Mouse (Mus musculus): ENCODE results near the gene Lonp2.
A peak's percentile ranks its signal among the peaks of the same experiment; 100 is the strongest.

Gene Lonp2

DNA sequence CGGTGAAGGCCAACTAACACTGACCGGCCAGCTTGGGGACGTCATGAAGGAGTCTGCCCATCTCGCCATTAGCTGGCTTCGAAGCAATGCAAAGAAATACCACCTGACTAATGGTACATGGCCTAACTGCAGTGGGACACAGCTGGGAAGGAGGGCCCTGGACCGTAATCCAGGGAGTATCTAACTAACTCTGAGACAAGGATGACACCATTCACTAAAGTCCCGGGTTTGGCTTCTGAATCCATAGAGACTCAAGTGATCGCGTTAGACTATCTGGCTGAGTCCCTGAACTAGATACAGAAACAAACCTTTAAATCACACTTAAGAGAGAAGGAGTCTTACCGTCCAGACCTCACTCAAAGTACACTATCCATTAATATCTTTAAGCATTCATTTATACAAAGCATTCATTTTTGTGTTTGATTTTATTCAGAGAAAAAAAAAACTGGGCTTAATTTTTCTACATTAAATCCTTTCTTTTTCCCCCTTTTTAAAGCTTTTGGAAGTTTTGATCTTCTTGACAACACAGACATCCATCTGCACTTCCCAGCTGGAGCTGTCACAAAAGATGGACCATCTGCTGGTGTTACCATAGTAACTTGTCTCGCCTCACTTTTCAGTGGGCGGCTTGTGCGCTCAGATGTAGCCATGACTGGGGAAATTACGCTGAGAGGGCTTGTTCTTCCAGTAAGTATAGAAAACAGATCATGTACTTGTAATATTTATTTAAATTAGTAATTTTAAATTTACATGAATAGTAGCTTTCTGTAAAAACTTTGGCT, 89.8 kb downstream of the Lonp2 start:
- DNase-seq (ENCODE audit: low spot score) = no peak

- DNase-seq (ENCODE audit: low spot score) = no peak
These were observed 94.6 kb downstream of the Lonp2 start for GRCm38 (mm10) chr8:86718332-86718994.

DNA sequence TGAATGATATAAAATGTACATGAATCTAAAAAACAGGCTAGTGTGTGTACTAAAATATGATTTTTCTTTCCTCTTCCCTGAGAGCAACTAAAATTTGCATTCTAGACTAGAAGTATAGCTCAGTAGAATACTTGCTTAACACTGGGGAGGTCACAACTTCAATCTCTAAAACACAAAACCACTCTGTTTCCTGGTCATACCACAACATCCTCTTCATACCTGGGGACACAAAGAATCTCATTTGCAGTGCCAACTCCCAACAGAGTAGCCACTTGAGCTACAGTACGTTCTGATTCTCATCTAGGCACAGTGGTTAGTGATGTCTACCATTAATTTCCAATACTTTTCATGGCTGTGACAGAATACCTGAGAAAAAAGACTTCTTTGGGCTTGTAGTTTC, 95.5 kb downstream of the Lonp2 start:
- DNase-seq (ENCODE audit: low spot score) = no peak

DNA sequence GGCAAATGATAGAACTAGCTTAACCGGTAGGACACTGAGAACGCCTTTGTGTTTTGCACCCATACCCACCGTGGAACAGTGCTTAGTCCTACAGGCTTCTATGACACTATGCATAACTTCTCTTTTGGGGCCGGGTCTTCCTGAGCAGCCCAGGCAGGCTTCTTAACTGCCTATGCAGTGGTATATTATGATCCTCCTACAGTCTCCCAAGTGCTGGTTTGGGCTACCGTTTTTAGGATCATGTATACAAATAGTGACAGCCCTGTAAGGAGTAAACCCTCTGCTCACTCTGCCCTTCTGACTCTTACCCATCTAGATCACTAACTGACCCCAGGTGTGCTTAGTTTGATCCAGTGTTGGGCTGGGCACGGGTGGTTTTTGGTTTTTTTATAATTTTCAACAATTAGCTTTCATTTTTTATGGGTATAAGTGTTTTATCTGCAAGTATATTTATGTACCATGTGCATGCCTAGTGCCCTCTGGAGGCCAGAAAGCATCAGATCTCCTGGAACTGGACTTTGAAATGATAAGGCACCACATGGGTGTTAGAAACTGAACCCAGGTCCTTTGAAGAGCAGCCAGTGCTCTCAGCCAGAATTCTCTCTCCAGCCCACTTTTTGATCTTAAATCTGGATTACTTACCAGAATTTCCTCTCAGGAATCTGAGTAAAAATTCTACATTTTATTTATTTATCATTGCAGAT, 97.1 kb downstream of the Lonp2 start:
- peak; percentile 48 for DNase-seq (ENCODE audit: low spot score)

DNA sequence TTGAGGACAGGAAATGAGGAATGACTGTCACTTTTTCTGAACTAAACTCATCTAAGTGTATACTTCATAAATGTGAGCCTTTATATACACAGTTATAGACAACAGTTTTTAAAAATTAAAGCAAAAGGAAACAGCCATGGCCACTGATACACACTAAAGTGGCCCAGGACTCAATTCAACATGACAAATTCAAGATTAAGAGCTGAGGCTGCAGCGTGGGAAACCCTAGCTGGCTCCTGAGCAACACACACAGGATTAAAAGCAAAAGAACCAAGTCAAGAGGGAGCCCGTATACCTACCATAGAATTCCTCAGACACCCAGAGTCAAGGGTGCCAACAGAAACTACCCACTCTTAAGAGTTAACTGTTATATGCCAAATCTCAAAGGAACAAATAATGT, 97.6 kb downstream of the Lonp2 start:
- no peak for DNase-seq (ENCODE audit: low spot score)

DNA sequence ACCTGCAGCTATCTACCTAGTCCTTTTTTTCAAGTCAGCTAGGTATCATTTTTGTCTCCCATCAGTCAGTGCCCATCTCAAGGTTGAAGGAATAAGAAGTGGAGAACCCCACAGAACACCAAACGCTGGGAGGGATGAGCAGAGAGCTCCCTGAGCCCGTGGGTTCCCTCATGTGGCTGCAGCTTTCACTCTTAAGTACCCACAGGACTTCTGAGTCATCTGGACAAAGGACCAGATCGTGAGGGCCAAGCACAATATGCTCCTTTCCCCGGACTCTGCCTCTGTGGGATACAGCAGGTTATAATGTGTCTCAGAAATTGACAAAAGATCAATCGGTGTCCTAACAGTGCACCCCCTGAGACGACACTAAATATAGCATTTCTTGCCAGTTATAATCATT, 103.1 kb downstream of the Lonp2 start:
- no peak for DNase-seq (ENCODE audit: low spot score)

GRCm38 (mm10) chr8:86728224-86728950, 104.5 kb downstream of the Lonp2 start:
- peak; percentile 44 for DNase-seq (ENCODE audit: low spot score)

DNA sequence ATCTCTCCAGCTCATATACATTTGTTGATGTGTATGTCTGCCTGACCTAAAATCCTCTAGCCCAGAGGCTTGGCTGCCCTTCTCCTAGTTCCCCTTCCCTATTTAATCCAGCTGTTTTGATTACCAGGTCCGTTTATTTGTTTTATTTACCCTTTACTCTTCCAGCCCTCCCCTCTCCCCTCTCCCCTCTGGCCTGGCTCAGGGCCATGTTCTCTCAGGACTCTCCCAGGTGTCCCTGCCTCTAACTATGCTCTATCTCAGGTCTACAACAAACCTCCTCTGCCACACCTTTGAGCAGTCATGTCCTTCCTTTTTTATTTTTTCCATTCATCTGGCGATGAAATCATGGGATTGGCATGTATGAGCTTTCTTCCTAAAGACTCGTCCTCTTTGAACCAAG, 106.5 kb downstream of the Lonp2 start:
- DNase-seq (ENCODE audit: low spot score) = no peak

DNA sequence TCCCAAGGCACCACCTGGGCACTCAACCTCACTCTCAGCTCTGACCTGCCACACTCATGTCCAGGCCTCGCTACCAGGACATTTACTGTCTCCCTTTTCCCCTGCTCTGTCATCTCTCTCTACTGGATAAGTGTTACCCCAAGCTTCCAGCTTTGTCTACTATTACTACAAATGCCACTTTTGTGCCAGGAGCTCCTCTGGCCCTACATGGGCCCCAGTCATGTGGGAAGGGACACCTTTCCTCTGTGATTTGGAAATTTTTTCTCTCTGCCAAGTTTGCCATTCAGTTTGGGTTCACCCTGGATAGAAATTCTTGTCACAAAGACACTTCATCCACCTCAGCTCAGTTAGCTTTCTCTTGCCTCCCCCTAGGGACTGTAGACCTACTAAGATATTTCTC, 107.0 kb downstream of the Lonp2 start:
- DNase-seq (ENCODE audit: low spot score) = no peak

DNA sequence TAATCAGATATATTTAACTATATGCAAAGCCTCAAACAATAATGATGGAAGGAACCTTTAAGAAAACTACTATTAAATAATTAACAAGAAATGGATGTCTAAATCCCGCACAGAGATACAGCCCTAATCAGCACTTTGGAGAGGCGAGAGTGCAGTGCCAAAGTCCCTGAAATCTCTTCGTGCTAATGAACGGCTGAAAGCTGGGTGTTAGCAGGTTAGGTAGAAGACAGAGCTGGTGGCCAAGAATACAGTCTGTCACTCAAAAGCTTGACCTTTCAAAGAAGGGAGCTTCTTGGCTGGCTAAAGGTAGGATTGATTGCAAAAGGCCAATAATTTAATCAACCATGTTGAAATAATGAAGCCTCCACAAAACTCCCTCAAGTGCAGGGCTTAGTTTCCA, 110.3 kb downstream of the Lonp2 start:
- no peak for DNase-seq (ENCODE audit: low spot score)

DNA sequence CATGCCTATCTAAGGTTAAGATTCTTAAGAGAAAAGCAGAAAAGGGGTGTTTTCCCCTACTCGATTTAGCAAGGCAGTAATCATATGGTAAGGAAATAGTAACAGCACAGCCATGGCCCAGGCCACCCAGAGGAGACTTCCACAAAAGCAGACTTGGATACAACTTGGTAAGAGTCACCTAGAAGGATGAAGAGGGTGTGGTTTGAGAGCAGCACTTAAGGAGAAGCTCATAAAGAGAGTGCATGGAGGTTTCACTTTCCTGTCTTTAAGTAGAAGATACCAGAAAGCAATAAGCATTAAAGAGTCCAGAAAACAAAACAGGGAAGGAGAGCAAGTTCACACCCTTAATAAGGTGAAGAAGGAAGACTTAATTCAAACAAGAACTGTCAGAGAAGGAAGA, 111.1 kb downstream of the Lonp2 start:
- DNase-seq (ENCODE audit: low spot score) = no peak

DNA sequence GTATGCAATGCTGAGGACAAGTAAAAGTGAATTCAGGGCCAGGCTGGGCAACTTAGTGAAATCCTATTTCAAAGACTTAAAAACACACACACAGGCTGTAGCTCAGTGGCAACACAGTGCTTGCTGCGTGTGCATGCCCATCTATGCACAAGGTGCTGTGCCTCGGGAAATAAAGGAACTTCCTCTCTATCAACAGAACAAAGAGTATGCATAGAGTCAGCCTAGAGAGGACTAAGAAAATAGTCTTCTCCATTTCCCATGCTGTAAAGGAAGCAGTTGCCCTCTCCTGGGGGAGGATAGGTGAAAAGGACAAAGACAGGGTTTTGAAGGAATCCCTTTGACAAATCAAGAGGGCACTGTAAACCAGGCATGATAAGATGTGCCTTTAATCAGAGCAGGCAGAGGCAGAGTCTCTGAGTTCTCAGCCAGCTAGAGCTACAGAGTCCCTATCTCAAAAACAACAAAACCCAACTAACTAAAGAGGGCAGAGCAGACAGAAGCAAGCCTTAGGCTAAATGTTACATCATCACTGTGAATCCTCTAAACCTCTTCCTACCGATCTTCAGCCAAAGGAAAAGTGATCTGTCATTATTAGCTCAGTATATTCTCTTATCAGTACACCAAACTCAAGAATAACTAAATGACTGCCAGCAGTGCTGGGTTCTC, 111.7 kb downstream of the Lonp2 start:
- DNase-seq (ENCODE audit: low spot score) = peak; percentile 55

DNA sequence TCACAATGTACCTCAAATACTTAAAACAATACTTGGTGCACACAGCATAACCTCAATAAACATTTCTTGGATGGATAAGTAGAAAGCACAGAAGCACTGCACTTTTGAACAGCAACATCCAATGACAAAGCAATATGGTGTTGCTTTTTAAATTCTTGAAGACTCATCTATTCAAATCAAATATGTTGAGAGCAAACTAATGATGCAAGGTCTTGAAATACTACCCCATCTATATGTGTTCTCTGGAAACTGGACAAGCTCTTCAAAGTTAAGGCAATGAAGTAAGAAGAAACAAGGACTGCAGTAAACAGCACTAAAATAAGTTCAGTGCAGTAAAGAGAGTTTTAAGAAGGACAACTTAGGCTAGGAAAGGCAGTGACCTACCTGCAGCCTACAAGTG, 117.1 kb downstream of the Lonp2 start:
- no peak for DNase-seq (ENCODE audit: low spot score)

GRCm38 (mm10) chr8:86741627-86742026, 117.8 kb downstream of the Lonp2 start:
- no peak for DNase-seq (ENCODE audit: low spot score)

DNA sequence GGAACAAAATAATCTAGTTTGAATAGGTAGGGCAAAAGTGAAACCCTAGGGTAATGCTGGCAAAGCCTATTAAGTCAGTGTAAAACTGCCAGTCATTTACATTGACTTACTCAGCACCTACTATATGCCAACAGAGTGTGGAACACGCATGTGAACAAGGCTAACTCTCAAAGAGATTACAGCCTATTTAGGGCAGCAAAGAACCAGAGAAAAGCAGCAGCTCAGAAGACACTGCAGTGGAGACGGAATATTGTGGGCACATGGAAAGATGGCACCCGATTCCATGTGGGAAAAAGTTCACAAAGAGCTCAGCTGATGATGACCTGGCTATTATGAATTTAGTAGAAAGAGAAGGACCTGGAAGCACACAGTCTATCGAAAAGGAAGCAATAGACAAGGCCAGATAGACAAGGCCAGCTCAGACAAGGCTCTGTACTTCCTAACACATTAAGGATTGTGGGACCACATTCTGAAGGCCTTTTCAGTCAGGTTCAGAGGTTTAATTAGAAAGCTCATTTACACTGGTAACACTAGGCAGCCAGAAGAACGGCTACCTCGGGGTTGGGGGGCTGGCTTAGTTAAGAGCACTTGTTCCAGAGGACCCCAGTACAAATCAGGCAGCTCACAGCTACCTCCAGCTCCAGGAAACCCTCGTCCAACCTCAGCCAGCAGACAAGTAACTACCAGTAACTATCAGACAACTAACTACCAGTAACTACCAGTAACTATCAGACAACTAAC, 118.9 kb downstream of the Lonp2 start:
- no peak for DNase-seq (ENCODE audit: low spot score)

DNA sequence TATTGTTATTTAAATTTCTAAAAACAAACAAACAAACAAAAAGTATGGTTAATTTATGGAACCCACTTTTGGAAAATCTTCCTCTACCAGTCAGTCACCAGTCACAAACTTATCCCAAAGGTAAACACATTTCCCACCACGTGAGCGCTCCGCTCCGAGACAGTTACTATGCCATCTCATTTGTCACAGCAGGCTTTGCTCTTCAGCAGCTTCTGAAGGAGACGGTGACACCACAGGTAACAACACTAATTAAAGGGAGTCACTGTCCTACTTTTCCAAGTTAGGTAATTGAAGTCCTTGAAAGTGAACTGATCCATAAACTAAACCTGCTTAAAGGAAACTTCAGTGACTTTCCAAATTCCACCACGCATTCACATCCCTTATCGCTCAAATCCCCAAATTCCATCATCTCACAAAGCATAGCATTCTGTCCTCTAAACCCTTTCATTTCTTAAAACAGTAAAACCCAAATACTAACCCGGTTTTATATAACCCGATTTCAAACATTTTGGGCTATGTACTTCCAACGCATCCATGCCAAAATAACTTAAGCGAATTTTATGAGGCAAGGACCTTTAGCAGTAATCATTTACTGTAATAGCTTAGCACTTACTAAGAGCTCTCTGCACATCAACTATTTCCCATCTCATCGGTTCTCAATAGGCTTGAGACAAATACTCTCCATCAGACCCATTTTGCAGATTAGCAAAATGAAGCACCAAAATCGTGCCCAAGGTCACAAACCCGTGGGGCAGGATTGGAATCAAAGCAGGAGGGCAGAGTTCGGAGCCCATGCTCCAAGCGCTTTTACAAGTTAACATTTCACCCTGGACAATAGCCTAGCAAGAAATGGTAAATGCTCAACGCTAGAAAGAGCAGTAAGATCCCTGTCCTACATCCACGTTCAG, 120.7 kb downstream of the Lonp2 start:
- no peak for DNase-seq (ENCODE audit: low spot score)

- DNase-seq (ENCODE audit: low spot score) = peak; percentile 44
These were observed 121.5 kb downstream of the Lonp2 start, which contains the start of the genes Gm10638 and Siah1a for GRCm38 (mm10) chr8:86745221-86745934. Gm10638 (plus strand) TSS chr8:86745699. Siah1a (minus strand) TSS chr8:86745934.

- peak; percentile 93 for DNase-seq (ENCODE audit: low spot score)
These were observed 122.1 kb downstream of the Lonp2 start for GRCm38 (mm10) chr8:86745935-86746441.

DNA sequence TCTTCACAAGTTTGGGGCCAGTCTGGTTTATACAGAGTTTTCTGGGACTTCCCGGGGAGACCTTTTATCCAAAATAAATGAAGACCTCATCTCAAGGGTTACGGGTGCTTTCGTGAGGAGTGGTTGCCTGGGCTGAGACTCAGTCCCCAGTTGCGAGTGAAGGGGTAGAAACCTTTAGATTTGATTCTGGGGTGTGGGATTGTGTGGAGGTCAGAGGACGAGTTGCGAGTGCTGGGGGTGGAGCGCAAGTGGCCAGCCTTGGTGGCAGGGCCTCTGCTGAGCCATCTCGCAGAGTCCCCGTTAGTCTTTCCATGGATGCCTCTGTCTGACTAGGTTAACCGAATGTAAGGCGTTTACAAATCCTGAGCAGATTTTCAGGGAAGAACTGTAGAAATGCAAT, 122.7 kb downstream of the Lonp2 start:
- peak; percentile 22 for DNase-seq (ENCODE audit: low spot score)
